Mouse (Mus musculus) adrenal gland, adult 18-20 months (tissue): ENCODE measurements around the gene Lce1l. TPM values are rescaled to one million over a fixed set of nuclear protein-coding genes. Genes with fewer than 3 reads are reported as not detected.
"Not testable (repeated sequence)": the region's sequence is repeated elsewhere in the genome, so short reads cannot be mapped to it uniquely, and the experiment has no call there.

Source experiments
- DNase-seq, 2 experiments: peaks; one replicate each; pipeline ENCODE4 v3.0.0; 2021 to 2022; ENCODE audit warnings: low spot score in 2 of 2
- long read RNA-seq, 2 experiments: library from polyadenylated mRNA; stranded (forward); transcript quantifications; one replicate each; pipeline ENCODE4 v2.0.0; 2021
- total RNA-seq, 2 experiments: library from RNA; stranded (reverse); gene quantifications; 1 replicate in 1 of 2; 2 replicates in 1 of 2; pipeline ENCODE4 v1.2.3; 2021

Lce1l gene
- not detected for total RNA-seq
- long read RNA-seq, experiment 1: 0 reads
- long read RNA-seq, experiment 2: 0 reads

DNA sequence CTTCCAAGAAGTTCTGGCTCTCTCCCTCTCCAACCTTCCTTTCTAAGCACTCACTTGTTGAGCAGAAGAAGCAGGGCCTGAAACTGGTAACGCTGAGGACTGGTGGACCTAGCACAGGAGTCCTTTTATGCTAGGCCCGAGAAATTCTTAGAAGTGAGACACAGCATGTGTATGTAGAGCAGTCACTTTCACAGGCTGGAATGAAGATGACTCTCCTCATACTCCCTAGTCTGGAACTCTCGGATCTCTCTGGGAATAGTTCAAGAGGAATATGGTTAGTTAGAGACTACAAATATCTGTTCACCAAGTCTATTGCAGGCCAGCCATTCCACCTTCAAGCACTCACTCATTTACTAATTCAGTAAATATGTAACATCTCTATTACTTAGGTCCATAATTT, at the start of gene Lce1l:
TSS of gene Lce1l (minus strand) at position 101 of the 400 bp plus-strand sequence.
- DNase-seq: no peak

DNA sequence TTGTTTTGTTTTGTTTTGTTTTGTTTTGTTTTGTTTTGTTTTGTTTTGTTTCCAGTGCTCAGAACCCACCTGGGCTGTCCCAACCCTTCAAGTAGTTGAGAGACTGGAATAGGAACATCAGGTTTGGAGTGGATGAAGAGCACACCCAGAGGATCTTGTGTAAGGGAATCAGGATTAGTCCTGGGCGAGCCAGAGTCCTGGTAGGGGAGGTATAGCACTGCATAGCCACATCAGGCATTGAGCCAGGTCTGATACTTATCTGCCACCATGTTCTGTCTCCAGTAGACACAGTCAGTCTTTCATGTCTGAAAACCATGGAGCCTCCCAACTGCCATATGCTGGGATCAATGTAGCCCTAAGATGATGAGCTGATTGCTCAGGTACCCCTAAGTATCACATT, 43.4 kb upstream of the Lce1l start:
- no peak for DNase-seq

DNA sequence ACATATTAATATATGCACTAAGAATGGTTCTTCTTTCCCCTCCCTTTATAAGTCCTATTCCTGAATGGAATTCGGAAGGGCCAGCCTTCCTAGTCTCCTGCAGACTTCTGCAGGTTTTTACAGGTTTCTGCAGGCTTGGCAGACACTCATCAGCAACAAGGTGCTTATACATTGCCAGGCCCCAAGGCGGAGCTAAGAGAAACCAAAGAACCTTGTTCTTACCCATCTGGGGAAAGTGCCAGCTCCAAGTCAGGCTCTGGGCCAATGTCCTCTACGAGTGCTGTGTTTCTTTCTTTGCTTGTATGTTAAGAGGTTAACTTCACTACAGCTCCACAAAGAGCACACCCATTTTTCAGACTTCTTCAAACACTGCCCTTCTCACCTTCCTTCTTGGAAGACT, 43.0 kb upstream of the Lce1l start:
- no peak for DNase-seq

DNA sequence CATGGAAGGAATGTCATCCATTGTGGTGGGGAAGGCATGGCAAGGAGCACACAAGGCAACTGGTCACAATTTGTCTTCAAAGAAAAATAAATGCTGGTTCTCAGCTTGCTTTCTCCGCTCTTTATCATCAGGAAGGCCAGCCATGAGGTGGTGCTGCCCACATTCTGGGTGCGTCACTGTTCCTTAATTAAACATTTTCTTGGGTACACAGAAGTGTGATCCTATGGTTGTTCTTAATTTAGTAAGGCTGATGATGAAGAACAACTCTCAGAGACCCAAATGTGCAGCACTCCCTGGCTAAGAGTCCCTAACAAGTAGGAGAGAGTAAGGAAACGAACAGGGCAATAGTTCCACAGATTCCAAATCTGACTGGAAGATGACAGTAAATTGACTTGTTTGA, 23.1 kb upstream of the Lce1l start:
- no peak for DNase-seq

DNA sequence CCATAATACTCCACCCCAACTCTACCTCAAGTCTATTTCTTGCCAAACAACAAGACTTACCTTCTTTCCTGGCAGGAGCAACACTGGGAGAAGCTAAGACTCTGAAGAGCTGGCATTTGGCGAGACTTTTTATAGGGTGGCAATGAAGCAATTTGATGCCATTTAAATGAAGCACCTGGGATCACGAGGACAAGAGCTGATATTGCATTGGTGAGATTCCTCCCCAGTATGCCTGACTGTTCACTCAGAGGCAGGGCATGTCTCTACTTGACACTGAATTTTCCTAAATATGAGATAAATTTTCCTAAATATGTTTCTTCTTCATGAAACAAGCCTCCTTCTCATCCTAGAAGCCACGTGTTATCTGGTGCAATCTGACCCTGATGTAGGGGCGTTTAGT, 19.0 kb upstream of the Lce1l start, which contains the start of gene 2310050C09Rik:
TSS of gene 2310050C09Rik (minus strand) at position 101 of the 400 bp plus-strand sequence.
- DNase-seq: no peak

DNA sequence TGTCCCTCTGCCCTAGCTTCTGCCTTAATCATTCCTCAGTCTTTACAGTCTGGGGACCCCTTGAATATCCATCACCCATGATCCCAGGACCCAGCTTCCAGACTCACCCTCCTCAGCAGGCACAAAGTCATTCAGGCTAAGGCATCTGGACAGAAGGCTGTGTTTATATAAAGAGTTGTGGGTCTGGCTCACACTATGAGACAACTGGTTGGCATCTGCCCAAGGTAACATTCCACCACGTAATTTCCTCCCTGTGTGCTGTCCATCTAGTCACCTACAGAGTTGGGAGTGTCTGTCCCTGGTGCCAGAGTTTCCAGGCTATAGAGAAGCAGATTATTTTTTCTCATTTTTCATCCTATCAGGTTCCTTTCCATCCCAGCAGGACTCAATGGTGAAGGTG, 24.0 kb downstream of the Lce1l start, which contains the start of gene Kprp:
TSS of gene Kprp (minus strand) at position 140 of the 400 bp plus-strand sequence.
- DNase-seq: no peak

DNA sequence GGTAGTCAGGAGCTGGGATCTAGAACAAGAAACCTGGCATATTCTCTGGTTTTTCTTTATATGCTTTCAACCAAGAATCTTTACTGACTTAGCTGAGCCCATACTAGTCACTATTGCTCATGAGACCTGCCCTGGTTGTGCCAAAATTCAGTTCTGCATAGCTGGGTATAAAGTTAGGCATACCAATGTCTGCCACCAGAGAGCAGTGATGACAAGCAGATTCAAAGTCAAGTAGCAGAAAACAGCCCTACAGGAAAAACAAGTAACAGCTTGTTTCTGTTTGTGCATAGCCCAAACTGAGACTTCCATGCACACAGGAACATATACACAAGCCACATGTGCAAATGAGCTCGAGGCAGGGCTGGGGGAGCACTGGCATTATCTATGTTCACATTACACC, 25.3 kb downstream of the Lce1l start:
- DNase-seq: no peak

DNA sequence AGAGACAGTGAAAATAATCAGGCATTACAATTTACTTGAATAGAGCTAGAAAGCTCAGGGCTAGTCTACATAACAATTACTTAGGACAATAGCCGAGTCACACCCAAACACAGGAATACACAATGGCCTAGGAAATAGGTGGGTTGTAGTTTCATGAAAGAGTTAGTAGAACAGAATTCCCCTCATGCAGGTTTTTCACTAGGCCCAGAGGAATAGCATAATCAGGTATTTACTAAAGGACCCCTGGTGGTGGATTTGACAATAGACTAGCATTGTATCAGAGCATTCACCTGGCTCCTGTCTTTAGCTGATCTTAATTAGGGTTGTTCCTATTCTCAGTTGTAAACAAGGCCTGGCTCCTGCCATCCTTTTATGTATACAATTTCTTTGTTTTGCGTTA, 35.0 kb downstream of the Lce1l start:
- DNase-seq: not testable (repeated sequence)

DNA sequence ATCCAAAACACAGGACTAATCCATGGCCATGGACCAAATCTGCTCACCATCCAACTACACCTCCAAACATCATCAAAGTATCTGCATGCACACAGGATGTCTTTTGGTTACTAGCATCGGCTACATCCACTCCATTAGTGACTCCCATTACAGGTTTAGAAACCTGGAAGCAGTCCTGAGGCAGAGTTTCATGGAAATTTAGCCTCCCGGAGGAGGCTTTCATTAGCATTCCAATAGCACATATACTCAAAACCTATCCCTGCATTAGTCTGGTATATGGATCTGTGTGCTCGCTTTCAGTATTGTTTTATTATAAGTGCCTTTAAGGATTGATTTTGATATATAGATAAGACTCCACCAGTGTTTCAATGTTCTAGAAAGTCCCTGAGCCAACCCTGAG, 35.5 kb downstream of the Lce1l start:
- no peak for DNase-seq

DNA sequence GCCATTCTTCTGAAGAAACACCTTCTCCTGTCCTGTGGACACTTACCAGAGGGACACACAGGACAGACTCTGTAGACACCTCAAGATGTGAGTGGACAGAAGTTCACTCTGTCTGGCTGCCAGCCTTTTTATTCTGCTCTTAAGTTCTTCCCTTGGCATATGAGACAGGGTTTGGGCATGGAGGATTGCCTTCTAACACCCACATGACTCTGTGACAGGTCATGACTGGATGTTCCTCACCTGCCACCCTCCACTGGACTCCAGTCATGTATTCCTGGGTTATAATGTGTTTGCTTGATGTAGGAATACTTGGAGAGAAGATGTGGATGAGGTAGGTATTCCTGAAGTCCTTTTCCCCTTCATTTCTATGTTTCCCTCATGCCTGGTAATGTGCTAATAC, 43.3 kb downstream of the Lce1l start, which contains the start of gene Lce1k:
TSS of gene Lce1k (minus strand) at position 101 of the 400 bp plus-strand sequence.
- DNase-seq: no peak

Other genes starting within 250 kb of the Lce1l start
- not detected for gene 2210017I01Rik, start 243.8 kb downstream of the Lce1l start, total RNA-seq
- gene Lce6a, start 229.6 kb downstream of the Lce1l start, total RNA-seq: not detected
- gene Lce1a1, start 203.0 kb downstream of the Lce1l start, total RNA-seq: not detected
- gene Lce1b, start 194.4 kb downstream of the Lce1l start, total RNA-seq: not detected
- gene Lce1a2, start 181.0 kb downstream of the Lce1l start, total RNA-seq: not detected
- not detected for gene Lce1c, start 172.0 kb downstream of the Lce1l start, total RNA-seq
- not detected for gene Lce1d, start 164.1 kb downstream of the Lce1l start, total RNA-seq
- gene Lce1e, start 142.2 kb downstream of the Lce1l start, total RNA-seq: not detected
- not detected for gene Lce1f, start 130.9 kb downstream of the Lce1l start, total RNA-seq
- not detected for gene Gm38119, start 112.2 kb downstream of the Lce1l start, total RNA-seq
- not detected for gene Lce1g, start 98.9 kb downstream of the Lce1l start, total RNA-seq
- gene Lce1h, start 86.2 kb downstream of the Lce1l start, total RNA-seq: not detected
- not detected for gene Lce1i, start 72.4 kb downstream of the Lce1l start, total RNA-seq
- not detected for gene Lce1j, start 60.8 kb downstream of the Lce1l start, total RNA-seq
- not detected for gene Lce1k, start 43.4 kb downstream of the Lce1l start, total RNA-seq
- gene Kprp, start 24.0 kb downstream of the Lce1l start, total RNA-seq: not detected
- not detected for gene 2310050C09Rik, start 18.9 kb upstream of the Lce1l start, total RNA-seq
- gene Lce3a, start 74.9 kb upstream of the Lce1l start, total RNA-seq: not detected
- not detected for gene Lce3b, start 81.7 kb upstream of the Lce1l start, total RNA-seq
- gene Lce3c, start 93.2 kb upstream of the Lce1l start, total RNA-seq: not detected
- gene Lce3d, start 106.1 kb upstream of the Lce1l start, total RNA-seq: not detected
- gene Lce3e, start 115.8 kb upstream of the Lce1l start, total RNA-seq: not detected
- gene Lce3f, start 140.9 kb upstream of the Lce1l start, total RNA-seq: not detected
- gene Crct1, start 164.4 kb upstream of the Lce1l start, total RNA-seq: not detected
- not detected for gene Lce1m, start 167.8 kb upstream of the Lce1l start, total RNA-seq
- gene Gm4858, start 217.5 kb upstream of the Lce1l start, total RNA-seq: not detected